Mouse (Mus musculus) intestine, embryonic 14.5 days (tissue): Measurements from ENCODE around the gene Nebl. TPM values are rescaled to one million over a fixed set of nuclear protein-coding genes. Genes with fewer than 3 reads are reported as not detected.

Source experiments
- ATAC-seq: fragments of 200-750 bp; cut with Nextera tagmentation; replicated peaks from 2 replicates; pipeline ENCODE4 v1.8.0; 2017; ENCODE audit warnings: low read depth, moderate number of reproducible peaks, moderate TSS enrichment, moderate library complexity; ENCODE audit not compliant: low FRiP score, low TSS enrichment
- DNase-seq: peaks from one replicate; pipeline ENCODE4 v3.0.0-alpha.2; 2018; ENCODE audit warnings: low spot score
- H3K27ac ChIP-seq: fragments of 300-500 bp; sonication (generic); 2 replicates; pipeline ENCODE4 v1.5.1; 2014; ENCODE audit warnings: low read depth, mild to moderate bottlenecking, control low read depth
- H3K27me3 ChIP-seq: fragments of 300-500 bp; sonication (generic); replicated peaks from 2 replicates; pipeline ENCODE4 v1.6.1; 2014; ENCODE audit warnings: low read length, control low read depth; ENCODE audit not compliant: control insufficient read depth, insufficient read depth
- H3K36me3 ChIP-seq: fragments of 300-500 bp; sonication (generic); 2 replicates; pipeline ENCODE4 v1.6.1; 2014; ENCODE audit warnings: low read length, control low read depth; ENCODE audit not compliant: control insufficient read depth, insufficient read depth
- H3K4me1 ChIP-seq: fragments of 300-500 bp; sonication (generic); replicated peaks from 2 replicates; pipeline ENCODE4 v1.6.1; 2014; ENCODE audit warnings: low read length, control low read depth, mixed read lengths; ENCODE audit not compliant: control insufficient read depth, insufficient read depth
- H3K4me2 ChIP-seq: fragments of 300-500 bp; sonication (generic); 2 replicates; pipeline ENCODE4 v1.6.1; 2014; ENCODE audit warnings: low read length
- H3K4me3 ChIP-seq: fragments of 300-500 bp; sonication (generic); 2 replicates; pipeline ENCODE4 v1.5.1; 2014; ENCODE audit warnings: low read depth, low read length, control low read depth, mixed read lengths
- H3K9ac ChIP-seq: fragments of 300-500 bp; sonication (generic); 2 replicates; pipeline ENCODE4 v1.6.1; 2014; ENCODE audit warnings: mild to moderate bottlenecking, low read length
- H3K9me3 ChIP-seq: fragments of 300-500 bp; sonication (generic); 2 replicates; pipeline ENCODE4 v1.6.1; 2016; ENCODE audit warnings: low read length, control low read depth; ENCODE audit not compliant: control insufficient read depth
- WGBS: fragments of 180-500 bp; shearing (Covaris S2); extraction: QIAGEN DNeasy Blood & Tissue Kit; methylation state at CpG from one replicate; pipeline ENCODE4 v1.1.7; 2014; 5-methylcytosine and 5-hydroxymethylcytosine counted together
- polyA plus RNA-seq: library from polyadenylated mRNA; unstranded; fragments of >200 nt; fragmentation: Nextera tagmentation; extraction: Ambion mirVana; gene quantifications from 2 replicates; pipeline ENCODE4 v1.2.1, GENCODE M21; 2014

Nebl gene
- polyA plus RNA-seq, 1 experiment from 2014 or later, result 0.99 TPM

GRCm38 (mm10) chr2:17525739-17526526 is 205.3 kb downstream of the Nebl start:
- Histone ChIP-seq H3K9me3 (no peaks in the 10 kb centered on the region), H3K27ac (no peak overlapping the region), H3K9ac (no peak overlapping the region), H3K36me3 (no peaks in the 10 kb centered on the region), H3K4me2 (no peak overlapping the region), H3K4me1 (no peaks in the 10 kb centered on the region), H3K27me3 (no peaks in the 10 kb centered on the region), H3K4me3 (no peak overlapping the region)
- 69% methylated on average over 5 of the region's 5 CpGs for WGBS
- no peak for DNase-seq
- ATAC-seq, result no peak

GRCm38 (mm10) chr2:17525211-17525610 is 206.1 kb downstream of the Nebl start:
- Histone ChIP-seq H3K9ac (no peak overlapping the region), H3K4me3 (no peak overlapping the region), H3K9me3 (no peaks in the 10 kb centered on the region), H3K27me3 (no peaks in the 10 kb centered on the region), H3K36me3 (no peaks in the 10 kb centered on the region), H3K4me1 (no peaks in the 10 kb centered on the region), H3K27ac (no peak overlapping the region), H3K4me2 (no peak overlapping the region)
- ATAC-seq (no peak), DNase-seq (no peak)
- 65% methylated on average over 4 of the region's 4 CpGs for WGBS

GRCm38 (mm10) chr2:17524205-17524978 is 206.9 kb downstream of the Nebl start:
- 60% methylated on average over 10 of the region's 10 CpGs for WGBS
- H3K9ac ChIP-seq, result no peak overlapping the region
- no peak overlapping the region for H3K4me3 ChIP-seq
- no peaks in the 10 kb centered on the region for H3K36me3 ChIP-seq
- no peaks in the 10 kb centered on the region for H3K4me1 ChIP-seq
- H3K27me3 ChIP-seq, result no peaks in the 10 kb centered on the region
- no peak overlapping the region for H3K27ac ChIP-seq
- no peaks in the 10 kb centered on the region for H3K9me3 ChIP-seq
- DNase-seq (no peak), ATAC-seq (no peak)
- H3K4me2 ChIP-seq, result no peak overlapping the region

- ATAC-seq, result no peak; the same call in 1 of the 2 replicates
- 29% methylated on average over 4 of the region's 4 CpGs for WGBS
- Histone ChIP-seq H3K4me3 (no peak overlapping the region), H3K9me3 (no peaks in the 10 kb centered on the region), H3K4me2 (no peak overlapping the region), H3K4me1 (no peaks in the 10 kb centered on the region), H3K27ac (no peak overlapping the region), H3K27me3 (no peaks in the 10 kb centered on the region), H3K9ac (no peak overlapping the region), H3K36me3 (no peaks in the 10 kb centered on the region)
- DNase-seq, result no peak
Observed at GRCm38 (mm10) chr2:17523791-17524190, 207.5 kb downstream of the Nebl start.

- no peak overlapping the region for H3K4me2 ChIP-seq
- H3K9ac ChIP-seq, result no peak overlapping the region
- no peak overlapping the region for H3K4me3 ChIP-seq
- no peaks in the 10 kb centered on the region for H3K9me3 ChIP-seq
- 78% methylated on average over 2 of the region's 2 CpGs for WGBS
- no peaks in the 10 kb centered on the region for H3K36me3 ChIP-seq
- H3K27ac ChIP-seq, result no peak overlapping the region
- DNase-seq (no peak), ATAC-seq (no peak)
- no peaks in the 10 kb centered on the region for H3K4me1 ChIP-seq
- H3K27me3 ChIP-seq, result no peaks in the 10 kb centered on the region
Observed at GRCm38 (mm10) chr2:17515686-17516085, 215.6 kb downstream of the Nebl start.

- Histone ChIP-seq H3K27me3 (no peaks in the 10 kb centered on the region), H3K9me3 (no peaks in the 10 kb centered on the region), H3K4me2 (no peak overlapping the region), H3K4me3 (no peak overlapping the region), H3K27ac (no peak overlapping the region), H3K4me1 (no peaks in the 10 kb centered on the region), H3K9ac (no peak overlapping the region), H3K36me3 (no peaks in the 10 kb centered on the region)
- no peak for ATAC-seq
- no peak for DNase-seq
- WGBS, result 71% methylated on average over 12 of the region's 12 CpGs
Observed at GRCm38 (mm10) chr2:17514765-17515164, 216.5 kb downstream of the Nebl start.

GRCm38 (mm10) chr2:17509942-17510341 is 221.3 kb downstream of the Nebl start:
- no peak overlapping the region for H3K9ac ChIP-seq
- ATAC-seq, result no peak
- DNase-seq, result no peak
- no peaks in the 10 kb centered on the region for H3K4me1 ChIP-seq
- no peaks in the 10 kb centered on the region for H3K36me3 ChIP-seq
- WGBS, result 25% methylated on average over 1 of the region's 1 CpGs
- H3K27me3 ChIP-seq, result no peaks in the 10 kb centered on the region
- H3K4me2 ChIP-seq, result no peak overlapping the region
- H3K4me3 ChIP-seq, result no peak overlapping the region
- no peak overlapping the region for H3K27ac ChIP-seq
- H3K9me3 ChIP-seq, result no peaks in the 10 kb centered on the region

- WGBS, result 83% methylated on average over 2 of the region's 2 CpGs
- Histone ChIP-seq H3K9me3 (no peaks in the 10 kb centered on the region), H3K27ac (no peak overlapping the region), H3K4me2 (no peak overlapping the region), H3K36me3 (no peaks in the 10 kb centered on the region), H3K4me3 (no peak overlapping the region), H3K4me1 (no peaks in the 10 kb centered on the region), H3K9ac (no peak overlapping the region), H3K27me3 (no peaks in the 10 kb centered on the region)
- DNase-seq (no peak), ATAC-seq (no peak)
Observed at GRCm38 (mm10) chr2:17507362-17507761, 223.9 kb downstream of the Nebl start.
